Mouse (Mus musculus) hindbrain, embryonic 11.5 days (tissue): ENCODE measurements around the gene Camk1d. TPM values are rescaled to one million over a fixed set of nuclear protein-coding genes. Genes with fewer than 3 reads are reported as not detected.

Experiments used
- ATAC-seq: fragments of 200-750 bp; cut with Nextera tagmentation; 2 replicates; pipeline ENCODE4 v1.8.0; 2017; ENCODE audit warnings: mild to moderate bottlenecking, moderate TSS enrichment, moderate library complexity; ENCODE audit not compliant: low FRiP score
- DNase-seq: peaks from one replicate; pipeline ENCODE4 v3.0.0-alpha.2; 2015; ENCODE audit warnings: low spot score
- H3K27ac ChIP-seq: fragments of 300-500 bp; sonication (generic); 2 replicates; pipeline ENCODE4 v1.5.1; 2014; ENCODE audit warnings: mild to moderate bottlenecking, low read depth, low read length
- H3K27me3 ChIP-seq: fragments of 300-500 bp; sonication (generic); 2 replicates; pipeline ENCODE4 v1.6.1; 2014; ENCODE audit warnings: mild to moderate bottlenecking, low read length, moderate library complexity, mixed read lengths; ENCODE audit not compliant: control insufficient read depth, insufficient read depth
- H3K36me3 ChIP-seq: fragments of 300-500 bp; sonication (generic); 2 replicates; pipeline ENCODE4 v1.6.1; 2014; ENCODE audit warnings: mild to moderate bottlenecking, low read length, moderate library complexity, mixed read lengths; ENCODE audit not compliant: control insufficient read depth, insufficient read depth
- H3K4me1 ChIP-seq: fragments of 300-500 bp; sonication (generic); replicated peaks from 2 replicates; pipeline ENCODE4 v1.6.1; 2014; ENCODE audit warnings: low read length, mixed read lengths; ENCODE audit not compliant: control insufficient read depth, insufficient read depth
- H3K4me2 ChIP-seq: fragments of 300-500 bp; sonication (generic); replicated peaks from 2 replicates; pipeline ENCODE4 v1.6.1; 2014; ENCODE audit warnings: mild to moderate bottlenecking, low read depth, low read length
- H3K4me3 ChIP-seq: fragments of 300-500 bp; sonication (generic); 2 replicates; pipeline ENCODE4 v1.5.1; 2014; ENCODE audit warnings: low read depth, low read length
- H3K9ac ChIP-seq: fragments of 300-500 bp; sonication (generic); 2 replicates; pipeline ENCODE4 v1.6.1; 2014; ENCODE audit warnings: low read depth, low read length
- H3K9me3 ChIP-seq: fragments of 300-500 bp; sonication (generic); 2 replicates; pipeline ENCODE4 v1.6.1; 2016; ENCODE audit warnings: low read length; ENCODE audit not compliant: control insufficient read depth
- WGBS: fragments of 180-500 bp; shearing (Covaris S2); extraction: QIAGEN DNeasy Blood & Tissue Kit; methylation state at CpG from one replicate; pipeline ENCODE4 v1.1.7; 2014; 5-methylcytosine and 5-hydroxymethylcytosine counted together
- polyA plus RNA-seq: library from polyadenylated mRNA; unstranded; fragments of >200 nt; fragmentation: Nextera tagmentation; extraction: Ambion mirVana; gene quantifications from 2 replicates; pipeline ENCODE4 v1.2.1, GENCODE M21; 2014

Gene Camk1d
- polyA plus RNA-seq, 1 experiment from 2014 or later, result 2.7 TPM

DNA sequence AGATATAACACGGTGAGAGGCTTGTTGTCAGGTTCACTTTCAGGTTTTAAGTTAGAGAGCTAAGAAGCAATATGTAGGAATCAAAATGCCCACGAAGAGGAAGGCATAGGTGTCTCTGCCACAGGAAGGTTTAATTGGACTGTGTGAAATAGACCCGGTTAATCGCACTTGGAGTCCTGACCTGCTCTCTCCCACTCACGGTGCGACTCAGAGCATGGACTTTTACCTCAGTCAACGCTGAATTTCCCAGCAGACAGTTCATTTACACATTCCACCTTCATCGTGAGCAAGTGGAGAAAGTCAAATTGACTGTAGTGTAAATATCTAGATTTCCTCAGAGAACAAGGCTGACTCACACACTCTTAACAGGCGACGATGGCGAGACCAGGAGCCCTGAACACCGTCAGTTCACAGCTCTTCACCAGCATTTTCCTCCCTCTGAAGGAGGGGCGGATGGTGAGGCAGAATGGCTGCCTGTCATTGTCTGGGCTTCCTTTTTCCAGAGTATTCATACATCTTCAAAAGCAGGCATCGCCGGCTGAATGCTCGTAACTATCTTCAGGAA, 255.6 kb downstream of the Camk1d start:
- no peaks in the 10 kb centered on the region for H3K9me3 ChIP-seq
- H3K4me1 ChIP-seq, result no peaks in the 10 kb centered on the region
- ATAC-seq (no peak), DNase-seq (no peak)
- no peak overlapping the region for H3K4me2 ChIP-seq
- 84% methylated on average over 16 of the region's 16 CpGs for WGBS
- no peak overlapping the region for H3K9ac ChIP-seq
- H3K4me3 ChIP-seq, result no peak overlapping the region
- H3K36me3 ChIP-seq, result no peaks in the 10 kb centered on the region
- H3K27ac ChIP-seq, result no peak overlapping the region
- H3K27me3 ChIP-seq, result no peaks in the 10 kb centered on the region

DNA sequence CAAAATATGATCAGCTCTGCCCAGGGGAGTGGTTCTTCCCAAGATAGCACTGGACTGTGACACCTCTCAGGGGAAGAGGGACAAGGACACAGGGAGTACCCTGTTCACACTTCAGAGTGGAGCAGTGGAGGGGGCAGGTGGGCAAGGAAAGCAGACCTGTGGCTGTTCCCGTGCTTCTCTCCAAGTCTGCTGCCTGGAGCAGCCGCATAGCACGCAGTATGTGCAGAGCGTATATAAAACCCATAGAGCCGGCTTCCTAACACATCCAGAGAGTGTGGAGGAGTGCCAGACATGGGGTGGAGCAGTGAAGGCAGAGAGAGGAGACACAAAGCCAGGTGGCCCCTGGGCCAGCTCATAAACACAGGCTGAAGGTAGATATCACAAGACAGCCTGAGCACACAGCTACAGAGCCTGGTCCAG, 256.2 kb downstream of the Camk1d start:
- Histone ChIP-seq H3K4me3 (no peak overlapping the region), H3K27ac (no peak overlapping the region), H3K9ac (no peak overlapping the region), H3K9me3 (no peaks in the 10 kb centered on the region), H3K4me2 (no peak overlapping the region), H3K36me3 (no peaks in the 10 kb centered on the region), H3K4me1 (no peaks in the 10 kb centered on the region), H3K27me3 (no peaks in the 10 kb centered on the region)
- WGBS, result 93% methylated on average over 5 of the region's 5 CpGs
- DNase-seq (no peak), ATAC-seq (no peak)

DNA sequence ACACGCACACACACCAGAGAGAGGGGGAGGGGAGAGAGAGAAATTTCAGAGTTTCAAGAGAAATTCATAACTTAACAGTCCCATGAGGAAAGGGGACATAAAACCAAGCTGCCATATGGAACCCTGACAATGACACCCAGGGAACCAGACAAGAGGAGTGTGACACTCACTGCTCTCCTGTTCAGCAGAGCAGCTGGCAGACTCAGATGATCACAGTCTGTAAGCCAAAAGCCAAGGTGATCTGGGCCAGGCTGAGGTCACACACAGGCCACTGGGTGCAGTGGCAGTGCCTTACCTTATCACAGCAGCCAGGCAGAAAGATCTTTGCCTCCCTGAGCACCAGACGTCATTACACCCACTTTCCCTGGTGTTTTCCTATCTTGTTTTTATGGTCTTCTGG, 258.2 kb downstream of the Camk1d start:
- ATAC-seq (no peak), DNase-seq (no peak)
- H3K4me3 ChIP-seq, result no peak overlapping the region
- H3K36me3 ChIP-seq, result no peaks in the 10 kb centered on the region
- WGBS, result 80% methylated on average over 2 of the region's 2 CpGs
- no peaks in the 10 kb centered on the region for H3K27me3 ChIP-seq
- H3K9me3 ChIP-seq, result no peaks in the 10 kb centered on the region
- no peak overlapping the region for H3K9ac ChIP-seq
- H3K4me2 ChIP-seq, result no peak overlapping the region
- H3K27ac ChIP-seq, result no peak overlapping the region
- no peaks in the 10 kb centered on the region for H3K4me1 ChIP-seq

DNA sequence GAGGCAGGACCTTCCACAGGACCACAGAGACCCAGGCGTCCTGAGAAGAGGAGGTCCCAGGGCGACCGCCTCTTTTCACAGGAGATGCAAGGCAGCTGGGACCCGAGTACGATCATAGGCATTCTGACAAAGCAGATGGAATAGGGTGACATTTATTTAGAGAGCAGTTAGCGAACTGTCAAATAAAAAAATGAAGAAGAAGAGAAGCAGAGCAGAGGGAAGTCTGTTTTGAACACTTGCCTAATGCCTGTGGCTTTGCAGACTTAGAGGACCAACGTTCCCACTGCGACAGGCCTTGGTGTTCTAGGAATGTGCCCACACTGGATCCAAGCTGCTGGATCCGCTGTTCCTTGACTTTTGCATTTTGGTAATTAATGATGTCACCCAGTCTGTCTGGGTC, 259.5 kb downstream of the Camk1d start:
- WGBS, result 82% methylated on average over 9 of the region's 9 CpGs
- no peaks in the 10 kb centered on the region for H3K36me3 ChIP-seq
- no peak overlapping the region for H3K4me3 ChIP-seq
- ATAC-seq (no peak), DNase-seq (no peak)
- no peak overlapping the region for H3K27ac ChIP-seq
- H3K4me1 ChIP-seq, result no peaks in the 10 kb centered on the region
- H3K27me3 ChIP-seq, result no peaks in the 10 kb centered on the region
- no peak overlapping the region for H3K9ac ChIP-seq
- H3K4me2 ChIP-seq, result no peak overlapping the region
- no peaks in the 10 kb centered on the region for H3K9me3 ChIP-seq

DNA sequence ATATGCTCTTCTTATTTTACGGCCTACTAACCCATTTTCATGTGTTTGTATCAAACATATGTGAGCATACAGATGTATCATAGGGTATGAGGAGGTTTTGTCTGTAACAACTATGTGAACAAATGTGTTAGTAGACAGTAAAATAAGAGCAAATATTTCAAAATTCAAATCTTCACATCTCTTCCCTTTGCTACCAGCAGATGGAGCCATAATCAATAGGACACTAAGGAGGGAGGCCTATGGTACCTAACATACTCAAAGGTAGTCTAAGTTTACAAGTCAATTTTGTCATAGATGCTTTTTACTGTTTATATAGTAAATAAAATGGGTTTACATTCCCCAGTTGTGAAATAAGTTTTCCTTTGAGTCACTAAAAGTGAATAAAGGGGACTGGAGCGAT, 262.7 kb downstream of the Camk1d start:
- H3K36me3 ChIP-seq, result no peaks in the 10 kb centered on the region
- no peaks in the 10 kb centered on the region for H3K9me3 ChIP-seq
- ATAC-seq (no peak), DNase-seq (peak; percentile 47)
- WGBS, result 95% methylated on average over 2 of the region's 2 CpGs
- H3K27me3 ChIP-seq, result no peaks in the 10 kb centered on the region
- H3K9ac ChIP-seq, result no peak overlapping the region
- H3K4me1 ChIP-seq, result no peaks in the 10 kb centered on the region
- no peak overlapping the region for H3K4me3 ChIP-seq
- no peak overlapping the region for H3K27ac ChIP-seq
- H3K4me2 ChIP-seq, result no peak overlapping the region

DNA sequence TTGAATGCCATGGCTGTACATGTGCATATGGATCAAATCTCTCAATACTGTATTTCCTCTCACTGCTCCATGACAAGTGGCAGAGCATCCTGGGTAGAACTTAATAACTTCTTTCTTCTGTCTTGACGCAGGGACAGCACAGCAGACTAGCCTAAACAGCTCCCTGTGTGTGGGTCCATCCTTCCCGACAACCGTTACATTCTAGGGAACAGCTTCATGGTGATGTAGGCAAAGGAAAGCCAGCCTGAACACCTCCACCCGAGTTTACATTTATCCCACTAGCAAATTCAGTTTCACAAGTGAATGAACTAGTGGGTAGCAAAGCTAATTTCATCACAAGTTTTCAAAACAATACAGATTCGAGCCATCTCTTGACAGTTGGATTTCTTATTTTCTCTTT, 269.0 kb downstream of the Camk1d start:
- Histone ChIP-seq H3K27ac (no peak overlapping the region), H3K27me3 (no peaks in the 10 kb centered on the region), H3K4me2 (no peak overlapping the region), H3K4me3 (no peak overlapping the region), H3K9ac (no peak overlapping the region), H3K9me3 (no peaks in the 10 kb centered on the region), H3K4me1 (no peaks in the 10 kb centered on the region), H3K36me3 (no peaks in the 10 kb centered on the region)
- 86% methylated on average over 5 of the region's 5 CpGs for WGBS
- ATAC-seq, result no peak
- DNase-seq, result no peak

DNA sequence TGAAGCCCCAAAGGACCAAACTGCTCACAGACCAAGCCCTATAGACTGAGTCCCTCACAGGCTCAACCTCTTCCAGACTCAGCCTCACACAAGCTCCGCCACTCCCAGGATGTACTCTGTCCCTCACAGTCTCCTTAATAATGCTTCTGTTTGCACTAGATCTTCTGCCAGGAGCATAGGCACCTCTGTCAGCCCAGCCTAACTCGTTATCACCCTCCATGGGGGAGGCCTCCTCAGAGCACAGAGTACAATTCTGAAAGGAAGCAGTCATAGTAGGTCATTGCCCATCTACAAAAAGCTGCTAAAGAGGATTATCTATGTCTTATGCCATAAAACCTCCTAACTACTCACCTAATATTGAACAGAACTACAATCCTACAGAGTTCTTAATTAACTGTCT, 276.6 kb downstream of the Camk1d start:
- ATAC-seq (no peak), DNase-seq (no peak)
- WGBS, result 61% methylated on average over 2 of the region's 2 CpGs
- Histone ChIP-seq H3K4me2 (no peak overlapping the region), H3K9me3 (no peaks in the 10 kb centered on the region), H3K36me3 (no peaks in the 10 kb centered on the region), H3K4me3 (no peak overlapping the region), H3K4me1 (no peaks in the 10 kb centered on the region), H3K27ac (no peak overlapping the region), H3K9ac (no peak overlapping the region), H3K27me3 (no peaks in the 10 kb centered on the region)

DNA sequence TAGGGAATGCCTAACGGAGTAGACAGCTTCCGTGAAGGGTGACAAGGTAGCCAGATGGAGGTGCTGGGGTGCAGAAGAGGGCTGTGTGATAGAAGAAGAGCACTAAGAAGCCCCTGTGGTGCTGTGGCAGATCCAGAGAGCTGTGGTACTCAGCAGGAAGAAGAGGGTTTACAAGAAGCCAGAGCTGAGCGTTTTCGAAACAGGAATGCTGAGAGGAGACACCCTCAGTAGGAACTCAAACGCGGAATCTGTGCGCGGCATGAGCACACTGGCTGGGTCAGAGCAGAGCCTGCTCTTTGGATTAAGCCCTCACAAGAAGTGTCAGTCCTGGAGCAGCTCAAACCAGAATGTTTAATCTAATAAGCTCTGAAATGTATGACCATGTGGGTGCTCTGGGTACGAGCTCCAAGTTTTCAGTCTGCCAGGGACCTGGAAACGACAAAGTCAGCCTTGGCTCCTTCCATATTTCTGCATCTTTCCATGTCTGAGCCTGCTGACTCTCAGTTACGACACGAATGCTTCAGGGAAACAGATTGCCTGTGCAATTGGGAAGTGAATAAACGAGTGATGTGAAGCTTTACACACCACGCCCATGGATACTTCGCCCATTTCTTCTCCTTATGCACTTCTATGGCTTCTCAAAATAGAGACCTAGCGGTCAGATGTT, 278.6 kb downstream of the Camk1d start:
- DNase-seq (no peak), ATAC-seq (no peak)
- no peak overlapping the region for H3K4me3 ChIP-seq
- H3K9me3 ChIP-seq, result no peaks in the 10 kb centered on the region
- no peak overlapping the region for H3K9ac ChIP-seq
- 88% methylated on average over 16 of the region's 16 CpGs for WGBS
- H3K4me1 ChIP-seq, result no peaks in the 10 kb centered on the region
- no peaks in the 10 kb centered on the region for H3K27me3 ChIP-seq
- H3K36me3 ChIP-seq, result no peaks in the 10 kb centered on the region
- H3K4me2 ChIP-seq, result no peak overlapping the region
- H3K27ac ChIP-seq, result no peak overlapping the region

DNA sequence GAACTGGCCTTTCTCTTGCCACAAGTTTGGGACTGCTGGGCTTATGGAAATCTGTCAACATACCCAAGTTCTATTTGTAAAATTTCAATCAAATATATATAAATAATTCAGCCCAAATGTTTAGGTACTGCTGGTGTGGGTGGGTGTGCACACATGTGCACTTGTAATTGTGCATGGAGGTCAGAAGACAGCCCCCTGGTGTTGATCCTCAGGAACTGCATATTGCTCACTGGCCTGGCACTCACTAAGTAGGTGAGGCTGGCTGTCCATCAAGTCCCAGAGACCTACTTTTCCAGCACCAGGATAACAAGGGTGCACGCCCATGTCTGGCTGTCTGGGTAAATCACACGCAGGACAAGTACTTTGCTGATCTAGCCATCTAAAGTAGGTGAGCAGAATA, 283.0 kb downstream of the Camk1d start:
- Histone ChIP-seq H3K9ac (no peak overlapping the region), H3K27me3 (no peaks in the 10 kb centered on the region), H3K4me2 (no peak overlapping the region), H3K36me3 (no peaks in the 10 kb centered on the region), H3K9me3 (no peaks in the 10 kb centered on the region), H3K4me1 (no peaks in the 10 kb centered on the region), H3K4me3 (no peak overlapping the region), H3K27ac (no peak overlapping the region)
- peak; percentile 44 for DNase-seq
- no peak for ATAC-seq
- 60% methylated on average over 2 of the region's 2 CpGs for WGBS
